Mouse (Mus musculus): Measurements from ENCODE around the gene Bcl6b. TPM values are rescaled to one million over a fixed set of nuclear protein-coding genes. Genes with fewer than 3 reads are reported as not detected.
A peak's percentile ranks its signal among the peaks of the same experiment; 100 is the strongest.

The Bcl6b gene
- polyA plus RNA-seq, 1 experiment from 2014 or later = 3.2 TPM

GRCm38 (mm10) chr11:70198332-70198731 is 31.3 kb downstream of the Bcl6b start:
- ATAC-seq (ENCODE audit: low FRiP score, low TSS enrichment) (no peak), DNase-seq (ENCODE audit: low spot score) (no peak)
- no peaks in the 10 kb centered on the region for H3K9me3 ChIP-seq (ENCODE audit: control insufficient read depth, low read length)
- no peaks in the 10 kb centered on the region for H3K27me3 ChIP-seq (ENCODE audit: control insufficient read depth, insufficient read depth, low read length)
- TF ChIP-seq EP300 (optimal IDR thresholded peaks at IDR 0.05) (no peak), CTCF (IDR thresholded peaks at IDR 0.05; ENCODE audit: low read depth) (no peak)
- no peak overlapping the region for H3K9ac ChIP-seq (ENCODE audit: low read length)
- no peak overlapping the region for H3K4me2 ChIP-seq (replicated peaks; ENCODE audit: low read depth)
- 66% methylated on average over 3 of the region's 3 CpGs for WGBS
- H3K4me3 ChIP-seq (ENCODE audit: low read depth, low read length) = no peak overlapping the region
- H3K36me3 ChIP-seq (ENCODE audit: control insufficient read depth, insufficient read depth, low read length) = no peaks in the 10 kb centered on the region
- H3K27ac ChIP-seq (replicated peaks) = peak overlapping the region; percentile 35
- peaks cover 4% of the 10 kb centered on the region; the same call in 1 of the 2 replicates for H3K4me1 ChIP-seq (replicated peaks; ENCODE audit: control insufficient read depth, insufficient read depth)

DNA sequence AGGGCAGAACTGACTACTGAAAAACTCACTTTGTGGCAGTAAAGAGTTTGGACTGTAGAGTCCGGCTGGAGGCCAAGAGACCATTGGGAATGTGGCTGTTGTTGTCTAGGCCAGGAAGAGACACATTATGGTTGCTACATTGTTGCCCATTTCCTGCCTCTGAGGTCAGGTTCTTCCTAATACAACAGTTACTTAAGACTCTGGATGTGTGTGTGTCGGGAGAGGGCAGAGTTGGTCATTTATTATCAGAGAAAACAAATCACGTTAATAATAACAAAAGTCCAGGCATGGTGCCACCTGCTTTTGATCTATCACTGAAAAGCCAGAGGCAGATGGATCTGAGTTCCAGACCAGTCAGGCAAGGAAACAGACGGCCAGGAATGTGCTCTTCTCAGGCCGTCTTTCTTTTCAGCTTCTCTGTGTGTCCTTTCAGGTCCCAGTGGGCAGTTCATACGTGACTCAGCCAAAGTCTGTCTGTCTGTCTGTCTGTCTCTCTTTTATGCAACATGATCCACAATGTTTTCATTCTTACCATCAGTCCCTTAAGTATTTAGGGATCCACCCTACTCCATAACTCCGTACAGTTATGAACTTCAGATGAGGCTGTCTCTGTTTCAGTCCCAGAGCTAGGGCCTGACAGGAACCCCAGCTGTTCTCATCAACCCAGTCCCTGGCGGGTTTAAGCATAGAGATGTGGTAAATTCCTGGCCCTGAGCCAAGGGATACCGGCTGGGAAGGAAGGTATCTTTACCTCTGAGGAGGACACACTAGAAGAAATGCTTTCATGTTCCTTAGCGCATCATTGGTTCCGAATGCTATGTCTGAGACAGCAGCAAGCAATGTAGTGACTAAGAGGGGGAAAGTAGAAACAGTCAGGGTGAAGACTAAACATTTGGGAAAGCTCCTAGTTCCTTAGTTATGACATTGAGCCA is 36.0 kb downstream of the Bcl6b start:
- ATAC-seq (ENCODE audit: low FRiP score, low TSS enrichment) = no peak; the same call in 1 of the 2 replicates
- no peaks in the 10 kb centered on the region for H3K36me3 ChIP-seq (ENCODE audit: control insufficient read depth, insufficient read depth, low read length)
- H3K27me3 ChIP-seq (ENCODE audit: control insufficient read depth, insufficient read depth, low read length) = no peaks in the 10 kb centered on the region
- TF ChIP-seq EP300 (optimal IDR thresholded peaks at IDR 0.05) (no peak), CTCF (IDR thresholded peaks at IDR 0.05; ENCODE audit: low read depth) (no peak)
- H3K9me3 ChIP-seq (ENCODE audit: control insufficient read depth, low read length) = no peaks in the 10 kb centered on the region
- WGBS = 26% methylated on average over 11 of the region's 11 CpGs
- DNase-seq (ENCODE audit: low spot score) = no peak
- H3K4me1 ChIP-seq (replicated peaks; ENCODE audit: control insufficient read depth, insufficient read depth) = peaks cover 4% of the 10 kb centered on the region; the same call in 1 of the 2 replicates
- H3K4me3 ChIP-seq (ENCODE audit: low read depth, low read length) = no peak overlapping the region
- peak overlapping the region; percentile 24; the same call in 1 of the 2 replicates for H3K27ac ChIP-seq (replicated peaks)
- no peak overlapping the region for H3K4me2 ChIP-seq (replicated peaks; ENCODE audit: low read depth)
- no peak overlapping the region for H3K9ac ChIP-seq (ENCODE audit: low read length)

GRCm38 (mm10) chr11:70192157-70192556 is 37.4 kb downstream of the Bcl6b start:
- no peaks in the 10 kb centered on the region for H3K27me3 ChIP-seq (ENCODE audit: control insufficient read depth, insufficient read depth, low read length)
- H3K4me1 ChIP-seq (replicated peaks; ENCODE audit: control insufficient read depth, insufficient read depth) = peaks cover 4% of the 10 kb centered on the region; the same call in 1 of the 2 replicates
- DNase-seq (ENCODE audit: low spot score) (no peak), ATAC-seq (ENCODE audit: low FRiP score, low TSS enrichment) (no peak)
- no peak for TF ChIP-seq EP300 (optimal IDR thresholded peaks at IDR 0.05)
- TF ChIP-seq CTCF (IDR thresholded peaks at IDR 0.05; ENCODE audit: low read depth) = no peak
- H3K4me3 ChIP-seq (ENCODE audit: low read depth, low read length) = no peak overlapping the region
- WGBS = 74% methylated on average over 4 of the region's 4 CpGs
- H3K9me3 ChIP-seq (ENCODE audit: control insufficient read depth, low read length) = no peaks in the 10 kb centered on the region
- no peak overlapping the region for H3K4me2 ChIP-seq (replicated peaks; ENCODE audit: low read depth)
- no peak overlapping the region for H3K27ac ChIP-seq (replicated peaks)
- no peak overlapping the region for H3K9ac ChIP-seq (ENCODE audit: low read length)
- no peaks in the 10 kb centered on the region for H3K36me3 ChIP-seq (ENCODE audit: control insufficient read depth, insufficient read depth, low read length)

DNA sequence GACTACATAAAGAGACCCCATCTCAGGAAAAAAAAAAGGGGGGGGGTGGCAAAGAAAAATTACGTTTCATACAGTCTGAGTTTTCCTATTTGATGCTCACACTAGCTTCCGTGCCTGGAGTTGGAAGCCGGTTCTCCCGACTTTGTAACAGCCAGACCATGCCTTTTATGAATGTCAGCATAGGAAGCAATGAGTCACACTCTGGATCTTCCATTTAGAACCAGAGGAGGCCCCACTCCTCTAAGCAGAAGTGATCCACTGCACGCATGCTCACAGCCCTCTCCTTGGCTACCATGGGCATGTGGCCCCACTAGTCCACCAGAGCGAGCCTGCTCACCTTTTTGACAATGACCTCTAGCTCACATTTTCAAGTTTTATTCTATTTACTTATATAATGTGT is 38.4 kb downstream of the Bcl6b start:
- H3K4me1 ChIP-seq (replicated peaks; ENCODE audit: control insufficient read depth, insufficient read depth) = peaks cover 4% of the 10 kb centered on the region; the same call in 1 of the 2 replicates
- H3K27ac ChIP-seq (replicated peaks) = no peak overlapping the region
- H3K4me3 ChIP-seq (ENCODE audit: low read depth, low read length) = no peak overlapping the region
- no peak for ATAC-seq (ENCODE audit: low FRiP score, low TSS enrichment)
- TF ChIP-seq EP300 (optimal IDR thresholded peaks at IDR 0.05) (no peak), CTCF (IDR thresholded peaks at IDR 0.05; ENCODE audit: low read depth) (no peak)
- H3K4me2 ChIP-seq (replicated peaks; ENCODE audit: low read depth) = no peak overlapping the region
- H3K36me3 ChIP-seq (ENCODE audit: control insufficient read depth, insufficient read depth, low read length) = no peaks in the 10 kb centered on the region
- 57% methylated on average over 6 of the region's 6 CpGs for WGBS
- no peak for DNase-seq (ENCODE audit: low spot score)
- H3K9ac ChIP-seq (ENCODE audit: low read length) = no peak overlapping the region
- no peaks in the 10 kb centered on the region for H3K27me3 ChIP-seq (ENCODE audit: control insufficient read depth, insufficient read depth, low read length)
- no peaks in the 10 kb centered on the region for H3K9me3 ChIP-seq (ENCODE audit: control insufficient read depth, low read length)

DNA sequence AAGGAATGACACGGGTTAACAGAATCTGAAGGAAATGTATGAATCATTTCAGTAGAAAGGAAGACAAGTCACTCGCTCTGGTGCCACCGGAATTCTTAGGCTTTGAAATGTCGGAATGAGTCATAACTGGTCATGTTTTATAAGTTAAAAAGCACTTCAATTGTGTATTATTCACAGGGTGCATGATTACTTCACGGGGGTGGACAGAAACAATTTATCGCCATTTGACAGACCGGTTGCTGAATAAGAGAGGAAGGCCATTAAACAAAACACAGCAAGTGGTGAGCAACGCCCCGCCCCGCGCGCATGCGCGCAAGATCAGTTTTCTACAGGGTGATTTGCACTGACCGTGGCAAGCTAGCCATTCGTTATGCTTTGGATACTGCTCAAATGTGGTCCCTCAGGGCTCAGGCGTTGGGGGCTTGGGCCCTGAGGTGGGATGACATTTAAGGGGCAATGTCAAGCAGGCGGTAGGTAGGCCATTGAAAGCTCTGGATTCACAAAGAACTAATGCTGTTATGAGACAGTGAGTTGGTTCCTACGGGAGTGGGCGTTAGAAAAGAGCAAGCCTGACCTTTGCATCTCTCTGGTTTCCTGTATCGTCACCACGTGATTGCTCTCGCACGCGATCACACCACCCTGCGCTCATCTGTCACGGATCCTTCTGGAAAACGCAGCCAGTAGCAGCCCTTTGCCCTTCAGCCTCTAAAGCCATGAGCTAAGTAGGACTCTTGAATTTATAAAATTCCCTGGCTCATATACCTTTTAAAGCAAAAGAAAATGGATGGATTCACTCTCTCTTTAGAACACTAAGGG is 40.1 kb downstream of the Bcl6b start:
- Histone ChIP-seq H3K4me2 (replicated peaks; ENCODE audit: low read depth) (no peak overlapping the region), H3K9me3 (ENCODE audit: control insufficient read depth, low read length) (no peaks in the 10 kb centered on the region), H3K4me3 (ENCODE audit: low read depth, low read length) (no peak overlapping the region), H3K27ac (replicated peaks) (peak overlapping the region; percentile 65), H3K27me3 (ENCODE audit: control insufficient read depth, insufficient read depth, low read length) (no peaks in the 10 kb centered on the region), H3K4me1 (replicated peaks; ENCODE audit: control insufficient read depth, insufficient read depth) (peaks cover 4% of the 10 kb centered on the region; the same call in 1 of the 2 replicates), H3K9ac (ENCODE audit: low read length) (no peak overlapping the region), H3K36me3 (ENCODE audit: control insufficient read depth, insufficient read depth, low read length) (no peaks in the 10 kb centered on the region)
- DNase-seq (ENCODE audit: low spot score) (no peak), ATAC-seq (ENCODE audit: low FRiP score, low TSS enrichment) (no peak)
- TF ChIP-seq CTCF (IDR thresholded peaks at IDR 0.05; ENCODE audit: low read depth) = no peak
- TF ChIP-seq EP300 (optimal IDR thresholded peaks at IDR 0.05) = no peak
- 69% methylated on average over 28 of the region's 28 CpGs for WGBS

Measured in stomach, postnatal 0 days (tissue).